Mouse (Mus musculus): ENCODE results near the gene Stt3b. TPM values are rescaled to one million over a fixed set of nuclear protein-coding genes. Genes with fewer than 3 reads are reported as not detected.
"Not testable (repeated sequence)": the region's sequence is repeated elsewhere in the genome, so short reads cannot be mapped to it uniquely, and the experiment has no call there.

Stt3b gene
- polyA plus RNA-seq, 1 experiment, result 41.2 TPM

DNA sequence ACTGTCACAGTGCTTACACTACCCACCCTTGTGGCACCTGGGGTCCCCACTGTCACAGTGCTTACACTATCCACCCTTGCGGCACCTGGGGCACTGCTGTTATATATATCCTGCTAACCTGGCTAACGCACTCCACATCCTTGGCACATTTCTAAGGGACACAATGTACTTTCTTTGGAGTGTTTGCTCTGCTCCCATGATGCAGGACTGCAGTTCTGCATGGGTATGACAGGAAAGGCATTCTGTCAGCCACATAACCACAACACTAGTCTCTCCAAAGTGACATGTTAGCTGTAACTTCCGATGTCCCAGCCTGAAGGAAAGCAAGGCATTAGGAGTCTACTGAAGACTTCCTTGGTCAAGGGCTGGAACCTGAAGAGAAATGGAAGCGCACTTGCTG is 26.8 kb downstream of the Stt3b start:
- Histone ChIP-seq H3K4me3 (no peak overlapping the region), H3ac (ENCODE audit: control insufficient read depth, insufficient read length) (no peak overlapping the region), H3K36me3 (ENCODE audit: control insufficient read depth, insufficient read depth) (no peaks in the 10 kb centered on the region), H3K4me2 (ENCODE audit: low read depth) (no peak overlapping the region), H3K79me2 (ENCODE audit: control insufficient read depth, insufficient read depth) (peaks cover 78% of the 10 kb centered on the region), H3K27me3 (ENCODE audit: control insufficient read depth, insufficient read depth, insufficient read length) (no peaks in the 10 kb centered on the region)
- no peak for TF ChIP-seq E2F4 (IDR thresholded peaks at IDR 0.05; ENCODE audit: insufficient read depth)
- TF ChIP-seq MYOG (IDR thresholded peaks at IDR 0.05; ENCODE audit: control insufficient read depth in 1 of 3, insufficient read depth in 1 of 3, insufficient read length in 2 of 3, low read depth in 2 of 3), result no peak
- TF ChIP-seq POLR2AphosphoS2 (IDR thresholded peaks at IDR 0.05; ENCODE audit: insufficient read length, low read depth), result no peak
- no peak for TF ChIP-seq TCF3 (IDR thresholded peaks at IDR 0.05; ENCODE audit: insufficient read length, low read depth)
- TF ChIP-seq POLR2A (IDR thresholded peaks at IDR 0.05; ENCODE audit: insufficient read length, low read depth), result no peak
- no peak for TF ChIP-seq MYOD1 (IDR thresholded peaks at IDR 0.05; ENCODE audit: control insufficient read depth in 1 of 3, insufficient read length in 2 of 3, low read depth in 2 of 3)
- TF ChIP-seq TCF12 (IDR thresholded peaks at IDR 0.05; ENCODE audit: insufficient read depth, poor library complexity, severe bottlenecking), result no peak

DNA sequence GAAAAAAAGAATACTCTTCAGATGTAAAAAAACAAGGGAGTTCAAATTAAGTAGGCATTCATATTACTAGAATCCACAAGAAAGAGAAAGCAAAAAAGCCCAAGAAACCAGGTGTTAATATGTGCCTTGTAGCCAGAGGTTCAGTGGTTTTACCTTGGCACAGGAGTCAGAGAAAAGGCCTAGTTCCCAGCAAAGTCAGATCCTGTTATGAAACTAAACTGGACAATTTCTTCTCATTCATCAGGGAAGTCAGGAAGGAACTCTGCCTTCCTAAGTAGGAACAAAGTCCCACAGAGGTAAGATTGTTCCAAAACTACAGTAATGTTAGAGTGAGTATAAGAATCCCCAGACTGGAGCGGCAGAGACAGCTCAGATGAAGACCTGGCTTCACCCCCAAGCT is 31.6 kb downstream of the Stt3b start:
- no peak for TF ChIP-seq TCF3 (IDR thresholded peaks at IDR 0.05; ENCODE audit: insufficient read length, low read depth)
- no peak for TF ChIP-seq TCF12 (IDR thresholded peaks at IDR 0.05; ENCODE audit: insufficient read depth, poor library complexity, severe bottlenecking)
- TF ChIP-seq REST (IDR thresholded peaks at IDR 0.05; ENCODE audit: insufficient read depth, insufficient read length), result no peak
- no peak for TF ChIP-seq POLR2AphosphoS2 (IDR thresholded peaks at IDR 0.05; ENCODE audit: insufficient read length, low read depth)
- no peak for TF ChIP-seq E2F4 (IDR thresholded peaks at IDR 0.05; ENCODE audit: insufficient read depth)
- TF ChIP-seq MAX (IDR thresholded peaks at IDR 0.05; ENCODE audit: low read depth), result no peak
- TF ChIP-seq POLR2A (IDR thresholded peaks at IDR 0.05; ENCODE audit: insufficient read length, low read depth), result no peak
- no peak for TF ChIP-seq MYOD1 (IDR thresholded peaks at IDR 0.05; ENCODE audit: control insufficient read depth in 1 of 3, insufficient read length in 2 of 3, low read depth in 2 of 3)
- TF ChIP-seq CEBPB (IDR thresholded peaks at IDR 0.05; ENCODE audit: insufficient read depth, poor library complexity, severe bottlenecking), result no peak
- no peak for TF ChIP-seq USF1 (IDR thresholded peaks at IDR 0.05; ENCODE audit: low read depth)
- no peak for TF ChIP-seq SRF (IDR thresholded peaks at IDR 0.05; ENCODE audit: control insufficient read depth, insufficient read length, low read depth)
- no peak for TF ChIP-seq MYOG (IDR thresholded peaks at IDR 0.05; ENCODE audit: control insufficient read depth in 1 of 3, insufficient read depth in 1 of 3, insufficient read length in 2 of 3, low read depth in 2 of 3)
- no peak overlapping the region for H3K4me2 ChIP-seq (ENCODE audit: low read depth)
- peaks cover 30% of the 10 kb centered on the region for H3K79me2 ChIP-seq (ENCODE audit: control insufficient read depth, insufficient read depth)
- peaks cover 5% of the 10 kb centered on the region for H3K36me3 ChIP-seq (ENCODE audit: control insufficient read depth, insufficient read depth)
- H3ac ChIP-seq (ENCODE audit: control insufficient read depth, insufficient read length), result no peak overlapping the region
- no peak overlapping the region for H3K4me3 ChIP-seq
- no peaks in the 10 kb centered on the region for H3K27me3 ChIP-seq (ENCODE audit: control insufficient read depth, insufficient read depth, insufficient read length)

DNA sequence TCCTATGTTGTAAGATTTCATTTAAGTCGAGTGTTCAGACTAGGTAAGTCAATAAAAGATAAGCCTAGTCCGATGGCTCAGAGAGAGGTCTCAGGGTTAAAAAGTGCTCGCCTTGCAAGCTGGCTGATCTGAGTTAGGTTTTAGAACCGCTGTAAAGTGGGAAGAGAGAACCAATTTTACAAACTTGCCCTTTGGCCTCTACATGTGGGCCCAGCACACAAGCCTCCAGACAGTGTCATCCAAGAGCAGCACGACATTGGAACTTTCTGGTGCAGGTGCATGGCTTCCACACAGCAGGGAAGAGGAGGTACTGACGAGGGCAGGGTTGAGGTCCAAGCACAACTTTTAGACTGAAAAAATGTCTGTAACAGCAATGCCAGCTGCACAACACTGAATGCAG is 35.4 kb downstream of the Stt3b start:
- no peaks in the 10 kb centered on the region for H3K27me3 ChIP-seq (ENCODE audit: control insufficient read depth, insufficient read depth, insufficient read length)
- TF ChIP-seq TCF3 (IDR thresholded peaks at IDR 0.05; ENCODE audit: insufficient read length, low read depth) (no peak), SRF (IDR thresholded peaks at IDR 0.05; ENCODE audit: control insufficient read depth, insufficient read length, low read depth) (no peak), TCF12 (IDR thresholded peaks at IDR 0.05; ENCODE audit: insufficient read depth, poor library complexity, severe bottlenecking) (no peak), POLR2AphosphoS2 (IDR thresholded peaks at IDR 0.05; ENCODE audit: insufficient read length, low read depth) (no peak), MAX (IDR thresholded peaks at IDR 0.05; ENCODE audit: low read depth) (no peak), REST (IDR thresholded peaks at IDR 0.05; ENCODE audit: insufficient read depth, insufficient read length) (no peak), E2F4 (IDR thresholded peaks at IDR 0.05; ENCODE audit: insufficient read depth) (no peak), USF1 (IDR thresholded peaks at IDR 0.05; ENCODE audit: low read depth) (no peak), MYOD1 (IDR thresholded peaks at IDR 0.05; ENCODE audit: control insufficient read depth in 1 of 3, insufficient read length in 2 of 3, low read depth in 2 of 3) (no peak), CEBPB (IDR thresholded peaks at IDR 0.05; ENCODE audit: insufficient read depth, poor library complexity, severe bottlenecking) (no peak), MYOG (IDR thresholded peaks at IDR 0.05; ENCODE audit: control insufficient read depth in 1 of 3, insufficient read depth in 1 of 3, insufficient read length in 2 of 3, low read depth in 2 of 3) (no peak), POLR2A (IDR thresholded peaks at IDR 0.05; ENCODE audit: insufficient read length, low read depth) (no peak)

DNA sequence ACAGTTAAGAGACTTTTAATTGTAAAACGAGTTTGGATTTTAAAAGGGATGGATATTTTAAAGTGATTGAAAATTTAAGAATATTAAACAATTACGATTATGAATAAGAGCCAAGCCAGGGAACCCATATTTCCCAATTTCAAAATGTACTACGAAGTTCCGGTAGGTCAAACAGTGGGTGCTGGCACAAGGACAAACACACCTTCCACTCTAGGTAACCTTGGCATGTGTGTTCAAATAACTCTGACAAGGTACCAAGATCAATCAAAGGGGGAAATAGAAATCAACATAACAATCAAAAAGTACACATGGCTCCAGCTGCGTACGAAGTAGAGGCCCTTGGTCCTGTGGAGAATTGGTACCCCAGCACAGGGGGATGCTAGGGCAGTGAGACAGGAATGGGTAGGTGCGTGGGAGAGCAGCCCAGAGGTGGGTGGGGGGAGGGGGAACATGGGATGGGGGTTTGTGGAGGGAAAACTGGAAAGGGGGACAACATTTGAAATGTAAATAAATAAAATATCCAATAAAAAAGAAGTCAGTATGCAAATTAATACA is 37.0 kb downstream of the Stt3b start:
- Histone ChIP-seq H3K4me3 (no peak overlapping the region), H3K36me3 (ENCODE audit: control insufficient read depth, insufficient read depth) (peaks cover 5% of the 10 kb centered on the region), H3K27me3 (ENCODE audit: control insufficient read depth, insufficient read depth, insufficient read length) (no peaks in the 10 kb centered on the region), H3K4me2 (ENCODE audit: low read depth) (no peak overlapping the region), H3K79me2 (ENCODE audit: control insufficient read depth, insufficient read depth) (peaks cover 28% of the 10 kb centered on the region), H3ac (ENCODE audit: control insufficient read depth, insufficient read length) (no peak overlapping the region)
- TF ChIP-seq MYOG (IDR thresholded peaks at IDR 0.05; ENCODE audit: control insufficient read depth in 1 of 3, insufficient read depth in 1 of 3, insufficient read length in 2 of 3, low read depth in 2 of 3) (no peak), MAX (IDR thresholded peaks at IDR 0.05; ENCODE audit: low read depth) (no peak), SRF (IDR thresholded peaks at IDR 0.05; ENCODE audit: control insufficient read depth, insufficient read length, low read depth) (no peak), TCF3 (IDR thresholded peaks at IDR 0.05; ENCODE audit: insufficient read length, low read depth) (no peak), TCF12 (IDR thresholded peaks at IDR 0.05; ENCODE audit: insufficient read depth, poor library complexity, severe bottlenecking) (no peak), POLR2A (IDR thresholded peaks at IDR 0.05; ENCODE audit: insufficient read length, low read depth) (no peak), REST (IDR thresholded peaks at IDR 0.05; ENCODE audit: insufficient read depth, insufficient read length) (no peak), POLR2AphosphoS2 (IDR thresholded peaks at IDR 0.05; ENCODE audit: insufficient read length, low read depth) (no peak), E2F4 (IDR thresholded peaks at IDR 0.05; ENCODE audit: insufficient read depth) (no peak), USF1 (IDR thresholded peaks at IDR 0.05; ENCODE audit: low read depth) (no peak), CEBPB (IDR thresholded peaks at IDR 0.05; ENCODE audit: insufficient read depth, poor library complexity, severe bottlenecking) (no peak), MYOD1 (IDR thresholded peaks at IDR 0.05; ENCODE audit: control insufficient read depth in 1 of 3, insufficient read length in 2 of 3, low read depth in 2 of 3) (no peak)

More for the DNA sequence above, 35.4 kb downstream of the Stt3b start:
- H3K79me2 ChIP-seq (ENCODE audit: control insufficient read depth, insufficient read depth), result peaks cover 21% of the 10 kb centered on the region
- peaks cover 5% of the 10 kb centered on the region for H3K36me3 ChIP-seq (ENCODE audit: control insufficient read depth, insufficient read depth)
- no peak overlapping the region for H3K4me3 ChIP-seq
- H3ac ChIP-seq (ENCODE audit: control insufficient read depth, insufficient read length), result no peak overlapping the region
- no peak overlapping the region for H3K4me2 ChIP-seq (ENCODE audit: low read depth)

DNA sequence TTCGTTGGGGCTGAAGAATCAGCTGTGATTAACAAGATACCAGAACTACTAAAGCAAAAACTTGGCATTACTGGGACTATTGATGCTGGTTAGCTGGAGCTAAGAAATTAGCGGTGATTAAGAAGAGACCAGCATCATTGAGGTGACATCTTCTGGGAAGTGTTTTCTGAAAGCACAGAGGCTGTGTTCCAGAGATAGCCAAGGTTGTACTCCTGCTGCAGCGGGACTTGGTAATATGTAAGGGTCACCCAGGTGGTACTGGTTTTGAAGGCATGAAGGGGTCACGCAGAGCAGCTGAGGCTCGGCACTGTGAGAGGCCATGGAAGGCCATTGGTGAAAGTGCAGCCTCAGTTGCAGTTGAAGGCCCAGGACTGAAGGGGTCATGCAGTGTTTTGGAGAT is 37.8 kb downstream of the Stt3b start:
- peaks cover 28% of the 10 kb centered on the region for H3K79me2 ChIP-seq (ENCODE audit: control insufficient read depth, insufficient read depth)
- H3K4me2 ChIP-seq (ENCODE audit: low read depth); H3K27me3 ChIP-seq (ENCODE audit: control insufficient read depth, insufficient read depth, insufficient read length); H3K4me3 ChIP-seq; H3ac ChIP-seq (ENCODE audit: control insufficient read depth, insufficient read length); H3K36me3 ChIP-seq (ENCODE audit: control insufficient read depth, insufficient read depth): not testable (repeated sequence)

All from myocyte (in vitro differentiated cells).